Mouse (Mus musculus): ENCODE data around the gene 4931422A03Rik. TPM values are rescaled to one million over a fixed set of nuclear protein-coding genes. Genes with fewer than 3 reads are reported as not detected.

Gene 4931422A03Rik
- polyA plus RNA-seq, 1 experiment = not detected

DNA sequence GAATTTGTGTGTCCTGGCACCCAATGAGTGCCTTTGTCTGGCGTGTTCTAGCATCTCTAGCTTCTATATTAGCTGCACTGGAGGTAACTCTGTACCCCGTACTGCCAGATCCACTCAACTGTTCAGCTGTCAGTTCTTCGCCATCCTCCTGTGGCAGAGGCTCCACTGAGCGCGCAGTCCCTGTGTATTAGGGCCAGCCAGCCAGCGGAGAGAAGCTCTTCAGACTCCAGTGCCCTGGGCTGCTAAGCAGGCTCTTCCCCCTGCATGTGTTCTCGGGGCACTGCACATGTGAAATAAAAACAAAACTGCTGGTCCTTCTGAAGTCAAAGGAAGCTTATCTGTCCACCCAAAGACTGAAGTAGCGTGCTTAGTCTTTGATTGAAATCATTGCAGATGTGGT is 50.9 kb downstream of the 4931422A03Rik start:
- Histone ChIP-seq H3K27ac (ENCODE audit: insufficient read depth, low read depth, low read length) (no peak overlapping the region), H3K4me1 (ENCODE audit: control insufficient read depth, insufficient read depth, low read length) (peaks cover 3% of the 10 kb centered on the region; the same call in 1 of the 2 replicates), H3K4me3 (ENCODE audit: insufficient read depth, low read depth, low read length) (no peak overlapping the region)
- TF ChIP-seq POLR2A (IDR thresholded peaks at IDR 0.05; ENCODE audit: insufficient read depth, low read depth, low read length) (no peak), CTCF (IDR thresholded peaks at IDR 0.05; ENCODE audit: insufficient read depth, low read depth, low read length) (no peak)
- WGBS = 84% methylated on average over 8 of the region's 8 CpGs

DNA sequence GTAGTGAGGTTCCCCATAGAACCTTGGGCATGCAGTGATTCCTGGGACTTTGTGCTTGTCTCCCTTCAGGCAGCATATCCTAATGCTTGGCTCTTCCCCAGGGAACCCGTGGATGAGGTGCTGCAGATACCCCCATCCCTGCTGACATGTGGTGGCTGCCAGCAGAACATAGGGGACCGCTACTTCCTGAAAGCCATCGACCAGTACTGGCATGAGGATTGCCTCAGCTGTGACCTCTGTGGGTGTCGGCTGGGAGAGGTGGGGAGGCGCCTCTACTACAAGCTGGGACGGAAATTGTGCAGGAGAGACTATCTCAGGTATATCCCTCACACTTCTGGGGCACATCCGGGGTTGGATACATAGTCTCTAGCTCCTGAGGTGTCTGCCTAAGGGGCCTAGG is 52.3 kb downstream of the 4931422A03Rik start:
- 85% methylated on average over 7 of the region's 7 CpGs for WGBS
- H3K27ac ChIP-seq (ENCODE audit: insufficient read depth, low read depth, low read length) = no peak overlapping the region
- peaks cover 4% of the 10 kb centered on the region for H3K4me1 ChIP-seq (ENCODE audit: control insufficient read depth, insufficient read depth, low read length)
- no peak overlapping the region for H3K4me3 ChIP-seq (ENCODE audit: insufficient read depth, low read depth, low read length)
- TF ChIP-seq CTCF (IDR thresholded peaks at IDR 0.05; ENCODE audit: insufficient read depth, low read depth, low read length) (no peak), POLR2A (IDR thresholded peaks at IDR 0.05; ENCODE audit: insufficient read depth, low read depth, low read length) (no peak)

DNA sequence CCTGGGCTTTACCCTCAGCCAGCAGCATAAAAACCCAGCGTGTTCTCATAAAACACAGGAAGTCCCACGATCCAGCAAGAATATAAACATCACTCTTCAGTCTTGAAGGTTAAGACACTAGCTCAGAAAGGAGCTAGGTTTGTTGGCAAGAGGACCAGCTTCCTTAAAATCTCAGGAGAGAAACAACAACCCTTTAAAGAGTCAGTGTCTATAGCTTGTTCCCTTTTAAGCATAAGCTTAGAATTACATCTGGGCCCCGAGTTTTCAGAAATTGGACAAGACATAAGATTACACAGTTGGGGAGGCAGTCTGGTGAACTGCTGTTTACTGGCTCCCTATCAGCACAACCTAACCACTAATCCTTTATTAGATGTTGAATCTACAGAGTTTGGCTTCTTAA is 56.3 kb downstream of the 4931422A03Rik start:
- WGBS = 48% methylated on average over 3 of the region's 3 CpGs
- peaks cover 11% of the 10 kb centered on the region for H3K4me1 ChIP-seq (ENCODE audit: control insufficient read depth, insufficient read depth, low read length)
- no peak overlapping the region for H3K27ac ChIP-seq (ENCODE audit: insufficient read depth, low read depth, low read length)
- TF ChIP-seq CTCF (IDR thresholded peaks at IDR 0.05; ENCODE audit: insufficient read depth, low read depth, low read length) (no peak), POLR2A (IDR thresholded peaks at IDR 0.05; ENCODE audit: insufficient read depth, low read depth, low read length) (no peak)
- H3K4me3 ChIP-seq (ENCODE audit: insufficient read depth, low read depth, low read length) = no peak overlapping the region

DNA sequence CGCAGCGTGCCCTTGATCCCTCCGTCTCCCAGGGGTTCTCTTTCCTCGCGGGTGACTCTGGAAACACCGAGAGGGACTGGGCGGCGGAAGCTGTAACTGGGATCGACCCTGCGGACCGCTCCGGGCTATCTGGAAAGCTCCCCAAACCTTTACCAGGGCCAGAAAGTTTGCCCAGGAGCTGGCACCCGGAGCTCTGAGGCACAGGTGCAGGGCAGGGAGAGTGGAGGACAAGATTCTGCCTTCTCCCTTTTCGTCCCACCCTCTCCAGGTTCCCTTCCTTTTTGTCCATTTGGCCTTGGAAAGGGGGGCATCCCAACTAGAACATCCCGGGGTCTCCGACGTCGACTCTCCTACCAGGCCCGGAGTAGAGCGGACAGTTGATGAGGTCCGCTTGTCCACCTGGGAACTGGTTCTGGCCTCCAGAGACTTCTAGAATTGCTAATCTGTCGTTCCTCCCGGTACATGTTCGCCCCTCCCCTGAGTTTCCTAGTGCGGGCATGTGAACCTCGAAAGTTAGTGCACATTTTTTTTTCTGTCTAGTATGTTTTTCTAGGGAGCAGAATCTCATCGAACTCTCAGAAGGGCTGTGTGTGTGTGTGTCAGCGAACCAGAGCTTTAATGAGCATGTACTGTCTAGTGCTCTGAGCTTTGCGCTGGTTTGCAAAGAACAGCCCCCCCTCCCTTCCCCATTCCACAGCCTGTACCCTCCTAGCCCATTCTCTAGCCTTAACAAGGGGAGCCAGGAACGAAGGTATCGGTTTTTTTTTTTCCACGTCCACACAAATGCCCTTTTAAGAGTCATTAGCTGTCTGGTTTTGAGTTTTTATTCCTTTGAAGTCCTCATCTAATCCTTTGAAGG is 57.1 kb downstream of the 4931422A03Rik start:
- no peak for TF ChIP-seq CTCF (IDR thresholded peaks at IDR 0.05; ENCODE audit: insufficient read depth, low read depth, low read length)
- no peak for TF ChIP-seq POLR2A (IDR thresholded peaks at IDR 0.05; ENCODE audit: insufficient read depth, low read depth, low read length)
- H3K4me1 ChIP-seq (ENCODE audit: control insufficient read depth, insufficient read depth, low read length) = peaks cover 11% of the 10 kb centered on the region
- peak overlapping the region; percentile 78 for H3K4me3 ChIP-seq (ENCODE audit: insufficient read depth, low read depth, low read length)
- 9% methylated on average over 32 of the region's 32 CpGs for WGBS
- no peak overlapping the region for H3K27ac ChIP-seq (ENCODE audit: insufficient read depth, low read depth, low read length)

DNA sequence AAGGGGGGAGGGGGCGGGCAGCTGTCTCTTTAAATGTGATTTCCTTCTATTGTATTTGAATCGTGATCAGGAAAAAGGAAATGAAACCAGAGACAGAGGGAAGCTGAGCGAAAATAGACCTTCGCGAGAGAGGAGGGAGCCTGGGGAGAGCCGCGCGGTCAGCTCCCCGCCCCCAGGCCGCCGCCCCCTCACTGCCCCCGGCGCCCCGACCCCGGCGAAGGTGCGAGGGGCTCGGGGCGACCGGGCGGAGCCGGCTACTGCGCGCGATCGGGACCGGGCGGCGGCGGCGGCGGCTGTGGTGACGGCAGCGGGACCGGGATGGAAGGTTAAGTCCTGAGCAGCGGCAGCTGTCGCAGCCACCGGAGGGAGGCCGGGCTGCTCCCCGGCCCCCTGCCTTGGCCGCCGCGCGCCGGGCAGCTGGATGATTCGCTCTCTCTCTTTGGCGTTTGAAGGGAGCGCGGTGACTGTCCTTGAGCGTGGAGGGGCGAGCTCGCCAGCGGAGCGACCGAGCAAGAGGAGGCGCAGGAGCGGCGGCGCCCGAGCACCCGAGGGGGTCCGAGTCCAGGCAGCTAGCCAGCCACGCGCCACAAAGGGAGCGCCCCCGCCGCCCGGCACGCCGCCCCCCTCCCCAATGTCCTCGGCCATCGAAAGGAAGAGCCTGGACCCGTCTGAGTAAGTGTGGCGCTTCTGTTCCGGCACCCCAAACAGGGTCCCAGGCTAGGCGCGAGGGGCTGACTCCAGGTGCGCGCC is 57.9 kb downstream of the 4931422A03Rik start:
- H3K27ac ChIP-seq (ENCODE audit: insufficient read depth, low read depth, low read length) = no peak overlapping the region; the same call in 1 of the 2 replicates
- H3K4me1 ChIP-seq (ENCODE audit: control insufficient read depth, insufficient read depth, low read length) = peaks cover 11% of the 10 kb centered on the region
- peak overlapping the region; percentile 78 for H3K4me3 ChIP-seq (ENCODE audit: insufficient read depth, low read depth, low read length)
- no peak for TF ChIP-seq POLR2A (IDR thresholded peaks at IDR 0.05; ENCODE audit: insufficient read depth, low read depth, low read length)
- TF ChIP-seq CTCF (IDR thresholded peaks at IDR 0.05; ENCODE audit: insufficient read depth, low read depth, low read length) = no peak
- under 1% methylated on average over 76 of the region's 79 CpGs for WGBS

DNA sequence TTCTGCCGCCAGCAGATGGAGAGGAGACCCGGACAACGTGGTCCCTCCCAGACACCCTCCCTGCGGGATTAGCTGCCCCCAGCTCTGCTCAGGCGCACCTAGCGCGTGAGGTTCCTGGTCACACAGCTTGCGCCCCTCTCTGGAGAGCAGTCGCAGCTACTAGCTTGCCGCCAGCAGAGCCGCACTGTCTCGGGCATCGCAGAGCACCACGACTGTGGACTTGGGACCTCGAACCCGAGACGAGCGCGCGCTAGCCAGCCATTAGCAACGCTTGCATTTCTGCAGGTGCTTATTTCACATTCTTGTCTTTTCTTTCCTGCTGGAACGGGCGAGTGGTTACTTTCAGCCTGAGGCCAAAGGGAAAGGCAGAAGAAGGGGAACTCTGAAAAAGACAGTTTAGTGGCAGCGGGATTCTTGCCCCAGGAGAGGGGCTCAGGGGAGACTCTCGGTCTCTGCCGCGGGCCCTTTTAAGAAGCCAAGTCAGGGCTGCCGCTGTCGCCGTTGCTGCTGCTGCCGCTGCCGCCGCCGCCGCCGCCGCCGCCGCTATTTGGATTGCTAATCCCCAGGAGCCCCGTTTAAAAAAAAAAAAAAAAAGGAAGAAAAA is 58.6 kb downstream of the 4931422A03Rik start:
- Histone ChIP-seq H3K27ac (ENCODE audit: insufficient read depth, low read depth, low read length) (peak overlapping the region; percentile 64; the same call in 1 of the 2 replicates), H3K4me1 (ENCODE audit: control insufficient read depth, insufficient read depth, low read length) (peaks cover 11% of the 10 kb centered on the region), H3K4me3 (ENCODE audit: insufficient read depth, low read depth, low read length) (peak overlapping the region; percentile 78)
- under 1% methylated on average over 40 of the region's 40 CpGs for WGBS
- TF ChIP-seq POLR2A (IDR thresholded peaks at IDR 0.05; ENCODE audit: insufficient read depth, low read depth, low read length) (no peak), CTCF (IDR thresholded peaks at IDR 0.05; ENCODE audit: insufficient read depth, low read depth, low read length) (0 out of 2 replicates have a peak, but pooled peaks have one; percentile 30)

DNA sequence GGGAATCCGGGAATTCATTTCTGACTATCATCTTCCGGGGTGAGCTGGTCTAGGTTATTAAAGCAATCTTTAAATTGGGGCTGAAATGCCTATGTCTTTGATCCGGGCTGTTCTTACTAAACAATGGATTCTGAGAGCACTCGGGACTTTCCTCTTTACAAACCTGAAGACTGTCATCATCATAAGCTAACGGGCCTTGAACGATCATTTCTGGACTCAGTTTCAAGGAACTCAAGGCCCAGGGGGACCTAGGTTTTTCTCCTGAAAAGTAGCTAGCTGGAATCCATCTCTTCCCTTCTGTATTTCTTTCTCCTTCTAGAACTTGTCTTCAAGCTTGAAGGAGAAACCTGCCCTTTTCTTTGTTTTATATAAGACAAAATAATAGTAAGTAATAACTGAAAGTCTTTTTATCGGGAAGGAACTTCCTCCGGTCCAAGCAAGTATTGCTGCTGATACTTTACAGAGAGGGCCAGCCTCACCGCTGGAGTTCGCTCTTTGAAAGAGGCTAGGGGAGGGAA is 59.2 kb downstream of the 4931422A03Rik start:
- Histone ChIP-seq H3K4me3 (ENCODE audit: insufficient read depth, low read depth, low read length) (peak overlapping the region; percentile 78), H3K4me1 (ENCODE audit: control insufficient read depth, insufficient read depth, low read length) (peaks cover 11% of the 10 kb centered on the region), H3K27ac (ENCODE audit: insufficient read depth, low read depth, low read length) (no peak overlapping the region)
- 30% methylated on average over 10 of the region's 10 CpGs for WGBS
- TF ChIP-seq CTCF (IDR thresholded peaks at IDR 0.05; ENCODE audit: insufficient read depth, low read depth, low read length) (no peak), POLR2A (IDR thresholded peaks at IDR 0.05; ENCODE audit: insufficient read depth, low read depth, low read length) (no peak)

DNA sequence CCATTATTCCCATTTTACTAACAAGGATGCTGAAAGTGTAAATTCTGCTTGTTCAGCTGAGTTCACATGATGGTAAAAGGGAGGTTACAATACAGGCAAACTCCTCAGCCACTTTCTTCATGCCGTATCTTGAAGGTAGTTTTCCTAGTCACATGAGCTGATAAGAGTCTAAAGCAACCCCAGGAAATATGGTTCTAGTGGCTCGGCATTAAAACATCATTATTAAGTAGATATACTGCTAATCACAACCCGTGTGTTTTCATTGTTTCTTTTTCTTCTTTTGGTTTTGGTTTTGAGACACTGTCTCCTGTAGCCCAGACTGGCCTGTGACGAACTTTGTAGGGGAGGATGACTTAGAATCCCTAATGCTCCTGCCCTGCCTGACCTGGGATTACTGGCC is 60.0 kb downstream of the 4931422A03Rik start:
- 90% methylated on average over 4 of the region's 4 CpGs for WGBS
- TF ChIP-seq CTCF (IDR thresholded peaks at IDR 0.05; ENCODE audit: insufficient read depth, low read depth, low read length) (no peak), POLR2A (IDR thresholded peaks at IDR 0.05; ENCODE audit: insufficient read depth, low read depth, low read length) (no peak)
- Histone ChIP-seq H3K4me1 (ENCODE audit: control insufficient read depth, insufficient read depth, low read length) (peaks cover 11% of the 10 kb centered on the region), H3K4me3 (ENCODE audit: insufficient read depth, low read depth, low read length) (no peak overlapping the region), H3K27ac (ENCODE audit: insufficient read depth, low read depth, low read length) (no peak overlapping the region)

Measured in olfactory bulb, adult 2 months (tissue).